Mouse (Mus musculus) heart, adult 2 months (tissue): ENCODE results near the gene Clec3a.

Source experiments
- CTCF ChIP-seq: fragments of 200-600 bp; IDR thresholded peaks from 2 replicates; pipeline ENCODE4 v1.8.1; 2022; ENCODE audit warnings: antibody characterized with exemption, mild to moderate bottlenecking, moderate library complexity
- POLR2A ChIP-seq: fragments of 200-500 bp; IDR thresholded peaks from 2 replicates; pipeline ENCODE4 v1.6.1; 2011; ENCODE audit warnings: mild to moderate bottlenecking, low read depth, low read length, control low read depth; ENCODE audit not compliant: insufficient read depth

- TF ChIP-seq POLR2A (no peak), CTCF (no peak)
Observed at GRCm38 (mm10) chr8:114462591-114462990, 44.7 kb downstream of the Clec3a start.
